Mouse (Mus musculus) thymus, adult 2 months (tissue): Measurements from ENCODE around the gene Cep57. TPM values are rescaled to one million over a fixed set of nuclear protein-coding genes. Genes with fewer than 3 reads are reported as not detected.

Source experiments
- DNase-seq: peaks from one replicate; pipeline ENCODE4 v3.0.0; 2021
- H3K27ac ChIP-seq: fragments of 200-500 bp; 2 replicates; pipeline ENCODE4 v1.5.1; 2012; ENCODE audit warnings: low read length, control low read depth; ENCODE audit not compliant: control insufficient read depth, insufficient read depth
- H3K27me3 ChIP-seq: fragments of 200-500 bp; 2 replicates; pipeline ENCODE4 v1.6.1; 2012; ENCODE audit warnings: mild to moderate bottlenecking, low read length, moderate library complexity, mixed read lengths; ENCODE audit not compliant: control insufficient read depth, insufficient read depth
- H3K36me3 ChIP-seq: fragments of 200-500 bp; 2 replicates; pipeline ENCODE4 v1.6.1; 2012; ENCODE audit warnings: mild to moderate bottlenecking, low read length, moderate library complexity; ENCODE audit not compliant: control insufficient read depth, insufficient read depth
- H3K4me1 ChIP-seq: fragments of 200-500 bp; replicated peaks from 2 replicates; pipeline ENCODE4 v1.6.1; 2012; ENCODE audit warnings: low read length; ENCODE audit not compliant: control insufficient read depth, insufficient read depth
- H3K4me3 ChIP-seq: fragments of 200-500 bp; 2 replicates; pipeline ENCODE4 v1.5.1; 2012; ENCODE audit warnings: mild to moderate bottlenecking, low read length, control low read depth, moderate library complexity; ENCODE audit not compliant: control insufficient read depth, insufficient read depth
- CTCF ChIP-seq: fragments of 200-500 bp; IDR thresholded peaks from 2 replicates; pipeline ENCODE4 v1.5.1; 2012; ENCODE audit warnings: mild to moderate bottlenecking, control low read depth, low read length, moderate library complexity, borderline replicate concordance; ENCODE audit not compliant: control insufficient read depth, poor library complexity, insufficient read depth; ENCODE audit errors: extremely low read depth
- POLR2A ChIP-seq: fragments of 200-500 bp; IDR thresholded peaks from 2 replicates; pipeline ENCODE4 v1.6.1; 2012; ENCODE audit warnings: mild to moderate bottlenecking, low read length, control low read depth, moderate library complexity; ENCODE audit not compliant: control insufficient read depth, poor library complexity, insufficient read depth; ENCODE audit errors: extremely low read depth
- WGBS: fragments of 180-500 bp; shearing (Covaris S2); methylation state at CpG from one replicate; pipeline ENCODE4 v1.1.7; 2018; 5-methylcytosine and 5-hydroxymethylcytosine counted together
- polyA plus RNA-seq: library from polyadenylated mRNA; depleted of rRNA; stranded (reverse); fragments of >200 nt; gene quantifications from 2 replicates; pipeline ENCODE4 v1.2.3, GENCODE M21; 2012

The Cep57 gene
- polyA plus RNA-seq, 1 experiment = 27.9 TPM

- WGBS = under 1% methylated on average over 23 of the region's 23 CpGs
- Histone ChIP-seq H3K36me3 (peaks cover 14% of the 10 kb centered on the region), H3K27me3 (no peaks in the 10 kb centered on the region), H3K27ac (peak overlapping the region; percentile 0; the same call in 1 of the 2 replicates), H3K4me3 (peak overlapping the region; percentile 76), H3K4me1 (no peaks in the 10 kb centered on the region)
- no peak for DNase-seq
- TF ChIP-seq CTCF (no peak), POLR2A (no peak)
Measured at GRCm38 (mm10) chr9:13828087-13828441, 1.2 kb upstream of the Cep57 start.

GRCm38 (mm10) chr9:13827406-13828086, 639 bp upstream of the Cep57 start, which contains the start of gene Fam76b:
TSS of gene Fam76b (plus strand) at chr9:13827716.
- DNase-seq = peak; percentile 99
- WGBS = under 1% methylated on average over 67 of the region's 67 CpGs
- TF ChIP-seq CTCF = no peak
- peak; percentile 84 for TF ChIP-seq POLR2A
- H3K36me3 ChIP-seq = peaks cover 9% of the 10 kb centered on the region
- no peaks in the 10 kb centered on the region for H3K27me3 ChIP-seq
- H3K4me3 ChIP-seq = peak within 1 kb of the TSS; percentile 76
- H3K4me1 ChIP-seq = no peaks in the 10 kb centered on the region
- peak within 1 kb of the TSS; percentile 78 for H3K27ac ChIP-seq

GRCm38 (mm10) chr9:13826391-13826805, 509 bp downstream of the Cep57 start:
- TF ChIP-seq CTCF (no peak), POLR2A (no peak)
- peak; percentile 74 for DNase-seq
- Histone ChIP-seq H3K27me3 (no peaks in the 10 kb centered on the region), H3K27ac (peak overlapping the region; percentile 78), H3K36me3 (peaks cover 1% of the 10 kb centered on the region; the same call in 1 of the 2 replicates), H3K4me1 (no peaks in the 10 kb centered on the region), H3K4me3 (peak overlapping the region; percentile 61)
- WGBS = under 1% methylated on average over 31 of the region's 31 CpGs

- Histone ChIP-seq H3K4me1 (no peaks in the 10 kb centered on the region), H3K27me3 (no peaks in the 10 kb centered on the region), H3K27ac (no peak overlapping the region), H3K36me3 (peaks cover 6% of the 10 kb centered on the region), H3K4me3 (peak overlapping the region; percentile 61; the same call in 1 of the 2 replicates)
- no peak for DNase-seq
- no peak for TF ChIP-seq POLR2A
- TF ChIP-seq CTCF = no peak
- 4% methylated on average over 8 of the region's 8 CpGs for WGBS
Measured at GRCm38 (mm10) chr9:13825896-13826295, 1.0 kb downstream of the Cep57 start.

GRCm38 (mm10) chr9:13820774-13821173, 6.1 kb downstream of the Cep57 start:
- Histone ChIP-seq H3K4me1 (no peaks in the 10 kb centered on the region), H3K27me3 (no peaks in the 10 kb centered on the region), H3K36me3 (peaks cover 53% of the 10 kb centered on the region), H3K4me3 (no peak overlapping the region), H3K27ac (no peak overlapping the region)
- TF ChIP-seq CTCF = no peak
- TF ChIP-seq POLR2A = no peak
- no peak for DNase-seq
- WGBS = 83% methylated on average over 3 of the region's 3 CpGs

- no peak for DNase-seq
- 96% methylated on average over 9 of the region's 9 CpGs for WGBS
- Histone ChIP-seq H3K36me3 (peaks cover 73% of the 10 kb centered on the region), H3K27ac (no peak overlapping the region), H3K27me3 (no peaks in the 10 kb centered on the region), H3K4me1 (no peaks in the 10 kb centered on the region), H3K4me3 (no peak overlapping the region)
- TF ChIP-seq CTCF = no peak
- no peak for TF ChIP-seq POLR2A
Measured at GRCm38 (mm10) chr9:13818369-13818768, 8.5 kb downstream of the Cep57 start.

GRCm38 (mm10) chr9:13809937-13810336, 17.0 kb downstream of the Cep57 start:
- no peak for TF ChIP-seq POLR2A
- TF ChIP-seq CTCF = no peak
- no peak overlapping the region for H3K27ac ChIP-seq
- DNase-seq = peak; percentile 6
- peaks cover 78% of the 10 kb centered on the region for H3K36me3 ChIP-seq
- no peak overlapping the region for H3K4me3 ChIP-seq
- H3K27me3 ChIP-seq = no peaks in the 10 kb centered on the region
- H3K4me1 ChIP-seq = no peaks in the 10 kb centered on the region

- TF ChIP-seq CTCF (no peak), POLR2A (no peak)
- Histone ChIP-seq H3K4me1 (no peaks in the 10 kb centered on the region), H3K27me3 (no peaks in the 10 kb centered on the region), H3K36me3 (peaks cover 74% of the 10 kb centered on the region), H3K4me3 (no peak overlapping the region), H3K27ac (no peak overlapping the region)
- no peak for DNase-seq
- 96% methylated on average over 5 of the region's 5 CpGs for WGBS
Measured at GRCm38 (mm10) chr9:13807657-13808056, 19.2 kb downstream of the Cep57 start.
